Mouse (Mus musculus): ENCODE results near the gene Fgf23.
A peak's percentile ranks its signal among the peaks of the same experiment; 100 is the strongest.

- TF ChIP-seq CTCF (IDR thresholded peaks at IDR 0.05; ENCODE audit: control insufficient read depth, insufficient read depth, low read length), result peak; percentile 26; the same call in 1 of the 2 replicates
- TF ChIP-seq POLR2A (IDR thresholded peaks at IDR 0.05; ENCODE audit: borderline replicate concordance, control insufficient read depth, low read depth, low read length), result no peak
Measured at GRCm38 (mm10) chr6:127094565-127094964, 21.9 kb downstream of the Fgf23 start.
